Mouse (Mus musculus): Measurements from ENCODE around the gene Kansl1.

Gene Kansl1

GRCm38 (mm10) chr11:104363823-104364600, 104.6 kb downstream of the Kansl1 start:
- DNase-seq (ENCODE audit: low spot score), result no peak

GRCm38 (mm10) chr11:104362704-104363103, 106.0 kb downstream of the Kansl1 start:
- no peak for DNase-seq (ENCODE audit: low spot score)

- no peak for DNase-seq (ENCODE audit: low spot score)
These were observed 106.9 kb downstream of the Kansl1 start for GRCm38 (mm10) chr11:104361790-104362189.

- no peak for DNase-seq (ENCODE audit: low spot score)
These were observed 121.7 kb downstream of the Kansl1 start for GRCm38 (mm10) chr11:104346931-104347330.

GRCm38 (mm10) chr11:104334946-104335345, 133.7 kb downstream of the Kansl1 start:
- no peak for DNase-seq (ENCODE audit: low spot score)

- no peak for DNase-seq (ENCODE audit: low spot score)
These were observed 134.5 kb downstream of the Kansl1 start for GRCm38 (mm10) chr11:104334115-104334514.

GRCm38 (mm10) chr11:104332105-104332504, 136.6 kb downstream of the Kansl1 start:
- DNase-seq (ENCODE audit: low spot score), result no peak

GRCm38 (mm10) chr11:104331208-104331607, 137.5 kb downstream of the Kansl1 start:
- DNase-seq (ENCODE audit: low spot score), result no peak

- no peak for DNase-seq (ENCODE audit: low spot score)
These were observed 138.5 kb downstream of the Kansl1 start for GRCm38 (mm10) chr11:104330151-104330550.

GRCm38 (mm10) chr11:104329185-104329926, 139.3 kb downstream of the Kansl1 start:
- no peak for DNase-seq (ENCODE audit: low spot score)

- no peak for DNase-seq (ENCODE audit: low spot score)
These were observed 140.7 kb downstream of the Kansl1 start for GRCm38 (mm10) chr11:104327946-104328345.

GRCm38 (mm10) chr11:104327462-104327861, 141.2 kb downstream of the Kansl1 start:
- no peak for DNase-seq (ENCODE audit: low spot score)

GRCm38 (mm10) chr11:104322142-104322541, 146.5 kb downstream of the Kansl1 start:
- DNase-seq (ENCODE audit: low spot score), result no peak

- DNase-seq (ENCODE audit: low spot score), result no peak
These were observed 148.2 kb downstream of the Kansl1 start for GRCm38 (mm10) chr11:104320511-104320910.

GRCm38 (mm10) chr11:104318940-104319781, 149.5 kb downstream of the Kansl1 start:
- peak; percentile 60 for DNase-seq (ENCODE audit: low spot score)

GRCm38 (mm10) chr11:104317631-104318030, 151.0 kb downstream of the Kansl1 start:
- DNase-seq (ENCODE audit: low spot score), result no peak

- DNase-seq (ENCODE audit: low spot score), result no peak
These were observed 151.8 kb downstream of the Kansl1 start for GRCm38 (mm10) chr11:104316685-104317400.

GRCm38 (mm10) chr11:104315703-104316102, 153.0 kb downstream of the Kansl1 start:
- peak; percentile 90 for DNase-seq (ENCODE audit: low spot score)

GRCm38 (mm10) chr11:104311643-104312042, 157.0 kb downstream of the Kansl1 start:
- no peak for DNase-seq (ENCODE audit: low spot score)

- no peak for DNase-seq (ENCODE audit: low spot score)
These were observed 158.3 kb downstream of the Kansl1 start for GRCm38 (mm10) chr11:104310226-104310887.

All from embryo, embryonic 10 days (tissue).